Mouse (Mus musculus) gonadal fat pad, adult 2 months (tissue): ENCODE measurements around the gene Slamf7. TPM values are rescaled to one million over a fixed set of nuclear protein-coding genes. Genes with fewer than 3 reads are reported as not detected.

Experiments used
- DNase-seq: peaks from one replicate; pipeline ENCODE4 v3.0.0-alpha.2; 2012; ENCODE audit warnings: low read depth
- polyA plus RNA-seq: library from polyadenylated mRNA; depleted of rRNA; stranded (reverse); fragments of >200 nt; gene quantifications from 2 replicates; pipeline ENCODE4 v1.2.3, GENCODE M21; 2012; rRNA removed

Slamf7 gene
- polyA plus RNA-seq, 1 experiment: 1.2 TPM

DNA sequence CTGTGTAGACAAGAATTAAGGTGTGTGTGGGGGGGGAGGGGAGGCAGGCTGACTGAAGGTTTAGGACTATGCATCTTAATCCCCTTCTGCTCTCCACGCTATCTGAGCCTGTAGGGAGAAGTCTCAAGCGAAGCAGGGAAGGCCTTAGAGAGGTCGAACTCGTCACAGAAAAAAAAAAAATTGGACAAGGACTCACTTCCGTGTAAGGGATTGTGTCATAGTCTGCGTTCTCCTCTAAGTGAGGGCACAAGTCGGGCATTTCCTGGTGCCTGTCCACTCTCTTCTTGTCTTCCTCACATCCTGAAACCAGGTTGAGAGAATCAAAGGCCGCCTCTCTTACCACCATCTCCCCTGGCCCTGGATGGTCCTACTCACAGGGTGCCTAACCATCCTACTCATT, 15.7 kb downstream of the Slamf7 start:
- DNase-seq: no peak

GRCm38 (mm10) chr1:171635696-171636095, 17.1 kb downstream of the Slamf7 start:
- no peak for DNase-seq

GRCm38 (mm10) chr1:171631447-171631846, 21.4 kb downstream of the Slamf7 start:
- no peak for DNase-seq

DNA sequence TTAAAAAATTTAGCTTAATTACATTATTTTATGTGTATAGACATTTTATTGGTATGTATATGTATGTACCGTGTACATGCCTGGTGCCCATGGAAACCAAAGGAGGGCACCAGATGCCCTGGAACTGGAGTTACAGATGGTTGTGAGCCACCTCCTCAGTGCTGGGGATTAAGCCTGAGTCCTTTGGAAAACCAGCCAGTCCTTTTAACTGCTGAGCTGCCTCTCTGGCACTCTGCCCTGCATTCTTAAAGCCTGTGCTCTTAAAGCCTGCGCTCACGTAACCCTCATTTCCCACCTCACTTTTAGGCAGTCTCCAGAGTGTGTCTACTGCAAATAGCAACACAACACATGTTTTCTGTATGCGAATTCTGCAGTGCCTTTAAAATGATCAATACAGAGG, 21.9 kb downstream of the Slamf7 start:
- DNase-seq: no peak

GRCm38 (mm10) chr1:171630041-171630440, 22.8 kb downstream of the Slamf7 start:
- no peak for DNase-seq

GRCm38 (mm10) chr1:171629168-171629567, 23.7 kb downstream of the Slamf7 start:
- no peak for DNase-seq

- DNase-seq: no peak
Observed at GRCm38 (mm10) chr1:171627801-171628200, 25.0 kb downstream of the Slamf7 start.

- no peak for DNase-seq
Observed at GRCm38 (mm10) chr1:171620091-171620490, 32.7 kb downstream of the Slamf7 start.

DNA sequence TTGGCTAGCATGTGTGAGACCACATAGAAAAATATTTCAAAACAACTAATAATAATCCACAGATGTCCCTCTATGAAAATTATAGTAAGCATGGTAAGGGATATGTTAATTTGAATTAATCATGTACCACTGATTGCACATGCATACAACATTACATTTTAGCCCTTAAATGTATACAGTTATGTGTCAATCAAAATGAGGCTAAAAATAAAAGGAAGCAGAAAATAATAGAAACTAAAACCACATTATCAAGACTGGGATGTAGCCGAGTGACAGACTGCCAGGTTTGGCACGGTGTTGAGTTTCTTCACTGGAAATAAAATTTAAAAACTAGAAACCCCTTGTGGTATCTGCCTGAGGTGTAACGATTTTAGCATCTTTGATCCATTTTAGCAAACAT, 33.2 kb downstream of the Slamf7 start:
- DNase-seq: no peak

GRCm38 (mm10) chr1:171619001-171619400, 33.8 kb downstream of the Slamf7 start:
- no peak for DNase-seq

DNA sequence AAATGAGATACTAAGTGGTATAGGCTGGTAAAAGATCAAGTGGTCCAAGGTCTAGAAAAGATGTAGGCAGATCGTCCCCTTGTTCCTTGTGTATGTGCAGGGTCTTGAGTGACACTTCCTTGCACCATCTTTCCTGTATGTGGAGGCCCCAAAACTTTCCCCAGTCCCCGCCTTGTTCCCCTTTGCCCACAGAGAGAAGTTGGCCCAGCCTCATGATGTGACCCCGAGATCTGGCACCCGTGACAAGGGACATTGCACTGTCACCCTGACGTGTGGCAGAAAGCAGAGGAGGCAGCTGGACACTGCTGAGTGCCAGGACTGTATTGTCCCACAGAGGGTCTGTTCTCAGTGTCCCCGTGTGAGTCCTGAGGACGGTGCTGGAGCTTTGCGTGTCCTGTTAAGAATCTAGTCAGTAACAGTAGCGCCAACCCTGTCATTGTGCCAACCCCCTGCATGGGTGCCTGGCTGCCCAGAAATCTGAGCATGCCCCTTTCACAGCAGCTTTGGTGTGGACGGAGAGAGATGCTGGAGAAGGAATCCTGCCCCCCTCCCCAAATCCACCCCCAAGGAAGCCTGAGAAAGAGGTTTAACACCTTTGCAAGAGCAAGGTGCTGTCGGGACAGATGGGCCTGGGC, 35.8 kb downstream of the Slamf7 start:
- no peak for DNase-seq

- no peak for DNase-seq
Observed at GRCm38 (mm10) chr1:171613962-171614361, 38.9 kb downstream of the Slamf7 start.

GRCm38 (mm10) chr1:171610781-171611180, 42.1 kb downstream of the Slamf7 start:
- DNase-seq: no peak

GRCm38 (mm10) chr1:171610026-171610425, 42.8 kb downstream of the Slamf7 start:
- DNase-seq: no peak

- DNase-seq: no peak
Observed at GRCm38 (mm10) chr1:171607176-171607575, 45.7 kb downstream of the Slamf7 start, which contains the start of gene Ly9. Gene Ly9 (minus strand): TSS chr1:171607410.

GRCm38 (mm10) chr1:171606656-171607055, 46.2 kb downstream of the Slamf7 start:
- DNase-seq: no peak

DNA sequence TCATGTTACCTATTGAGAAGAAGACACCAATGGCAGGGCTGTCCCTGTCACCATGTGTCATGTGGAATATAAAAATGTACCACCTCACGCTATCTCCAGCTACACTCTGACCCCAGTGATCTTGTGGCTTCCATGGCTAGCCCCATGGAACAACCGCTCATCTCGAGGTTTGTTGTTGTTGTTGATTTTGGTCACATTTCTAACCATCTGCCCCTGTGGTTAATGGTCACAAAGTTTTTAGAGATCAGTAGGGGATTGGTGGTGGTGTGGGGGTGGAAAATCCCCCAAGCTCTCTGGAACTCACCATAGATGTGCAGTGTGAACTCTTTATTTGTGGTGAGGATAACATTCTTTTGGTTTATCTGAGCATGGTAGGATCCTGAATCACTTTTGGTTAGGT, 48.1 kb downstream of the Slamf7 start:
- DNase-seq: no peak

- DNase-seq: no peak
Observed at GRCm38 (mm10) chr1:171584584-171584983, 68.3 kb downstream of the Slamf7 start.

Other genes starting within 250 kb of the Slamf7 start
- gene Usf1, start 241.7 kb downstream of the Slamf7 start, polyA plus RNA-seq: 67.5 and 76.3 TPM in 2 replicates
- gene Tstd1, start 234.2 kb downstream of the Slamf7 start, polyA plus RNA-seq: 8.5 and 10.3 TPM in 2 replicates
- gene F11r, start 215.5 kb downstream of the Slamf7 start, polyA plus RNA-seq: 78.9 and 98.4 TPM in 2 replicates
- gene Alyref2, start 149.6 kb downstream of the Slamf7 start, polyA plus RNA-seq: 4.2 and 5.7 TPM in 2 replicates
- 0.10 and 0.19 TPM in 2 replicates for gene Itln1, start 117.7 kb downstream of the Slamf7 start, polyA plus RNA-seq
- 0.61 and 0.84 TPM in 2 replicates for gene Cd244a, start 93.8 kb downstream of the Slamf7 start, polyA plus RNA-seq
- 0.69 and 0.88 TPM in 2 replicates for gene Ly9, start 45.6 kb downstream of the Slamf7 start, polyA plus RNA-seq
- 6.2 and 9.2 TPM in 2 replicates for gene Cd48, start 29.0 kb upstream of the Slamf7 start, polyA plus RNA-seq
- gene Slamf1, start 114.1 kb upstream of the Slamf7 start, polyA plus RNA-seq: 0.04 and 0.09 TPM in 2 replicates
- 2.3 and 2.7 TPM in 2 replicates for gene Cd84, start 186.7 kb upstream of the Slamf7 start, polyA plus RNA-seq
- gene Gm10521, start 242.6 kb upstream of the Slamf7 start, polyA plus RNA-seq: 0.26 and 0.33 TPM in 2 replicates